ENCODE assay signal across 17 mouse cellular contexts in the genomic region with DNA sequence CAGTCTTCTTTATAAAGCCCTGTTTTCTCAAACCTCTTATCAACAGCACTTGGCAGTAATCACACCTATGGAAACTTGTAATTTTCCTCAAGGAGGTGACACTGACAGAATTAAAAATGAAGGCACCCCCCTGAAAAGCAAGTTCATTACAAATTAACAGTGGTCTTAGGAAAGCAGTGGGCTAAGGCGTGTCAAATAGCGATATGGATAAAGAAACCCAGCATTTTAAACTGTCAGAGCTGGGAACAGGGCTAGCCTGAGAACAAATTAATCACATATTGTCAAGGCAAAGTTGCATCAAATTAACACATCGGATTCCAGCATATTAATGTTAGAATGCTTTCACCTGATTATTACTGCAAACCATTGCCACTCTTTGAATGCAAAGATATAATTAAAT.
"Had no signal": no experiment of that assay in that cellular context is flagged by ENCODE, and none has a peak within 500 bp of the region (broad histone marks: within the 10 kb centered on the region; RNA-seq: fewer than 3 reads in every experiment).

No protein-coding gene starts in this region.

- H3K9ac ChIP-seq: lung, embryonic 15.5 days; midbrain, embryonic 13.5 days; midbrain, embryonic 15.5 days; neural tube, embryonic 12.5 days; stomach, embryonic 15.5 days had no signal

- H3K4me3 ChIP-seq: lung, embryonic 15.5 days; megakaryocyte, embryonic 14.5 days; midbrain, embryonic 13.5 days; midbrain, embryonic 15.5 days; neural tube, embryonic 12.5 days; stomach, embryonic 15.5 days had no signal

- ATAC-seq: lung, postnatal 0 days; midbrain, embryonic 13.5 days; midbrain, embryonic 15.5 days had no signal

- H3K27me3 ChIP-seq: lung, embryonic 15.5 days; megakaryocyte, embryonic 14.5 days; midbrain, embryonic 13.5 days; midbrain, embryonic 15.5 days; neural tube, embryonic 12.5 days; stomach, embryonic 15.5 days had no signal

- H3K9me3 ChIP-seq: lung, embryonic 15.5 days; megakaryocyte, embryonic 14.5 days; midbrain, embryonic 13.5 days; midbrain, embryonic 15.5 days; neural tube, embryonic 12.5 days; stomach, embryonic 15.5 days had no signal

- H3K4me1 ChIP-seq: midbrain, embryonic 13.5 days; neural tube, embryonic 12.5 days; stomach, embryonic 15.5 days had no signal

- H3K4me2 ChIP-seq: lung, embryonic 15.5 days; midbrain, embryonic 11.5 days; midbrain, embryonic 13.5 days; midbrain, embryonic 15.5 days; neural tube, embryonic 12.5 days; stomach, embryonic 15.5 days had no signal

- H3K36me3 ChIP-seq: lung, embryonic 15.5 days; midbrain, embryonic 13.5 days; midbrain, embryonic 15.5 days; neural tube, embryonic 12.5 days; stomach, embryonic 15.5 days had no signal

- H3K27ac ChIP-seq: lung, embryonic 15.5 days; macrophage; midbrain, embryonic 13.5 days; midbrain, embryonic 15.5 days; neural tube, embryonic 12.5 days; stomach, embryonic 15.5 days; stomach, postnatal 0 days had no signal

- DNase-seq: lung, adult 2 months; lung, postnatal 14 days; lung, postnatal 36 days; right cerebral cortex, postnatal 14 days; thymus, adult 18-20 months; thymus, postnatal 14 days; thymus, postnatal 36 days had no signal
